Mouse (Mus musculus) forebrain, embryonic 10.5 days (tissue): Measurements from ENCODE around the gene Pcsk4. TPM values are rescaled to one million over a fixed set of nuclear protein-coding genes. Genes with fewer than 3 reads are reported as not detected.

Experiments used
- DNase-seq: peaks from one replicate; pipeline ENCODE4 v3.0.0-alpha.2; 2017; ENCODE audit warnings: low spot score; ENCODE audit errors: extremely low spot score
- H3K27ac ChIP-seq: fragments of 300-500 bp; sonication (generic); 2 replicates; pipeline ENCODE4 v1.5.1; 2016; ENCODE audit warnings: mild to moderate bottlenecking
- H3K27me3 ChIP-seq: fragments of 300-500 bp; sonication (generic); 2 replicates; pipeline ENCODE4 v1.6.1; 2016; ENCODE audit warnings: mild to moderate bottlenecking; ENCODE audit not compliant: poor library complexity, severe bottlenecking
- H3K36me3 ChIP-seq: fragments of 300-500 bp; sonication (generic); replicated peaks from 2 replicates; pipeline ENCODE4 v1.6.1; 2016; ENCODE audit warnings: mild to moderate bottlenecking, moderate library complexity
- H3K4me1 ChIP-seq: fragments of 300-500 bp; sonication (generic); 2 replicates; pipeline ENCODE4 v1.6.1; 2016
- H3K4me3 ChIP-seq: fragments of 300-500 bp; sonication (generic); 2 replicates; pipeline ENCODE4 v1.5.1; 2016; ENCODE audit warnings: mild to moderate bottlenecking, moderate library complexity
- H3K9me3 ChIP-seq: fragments of 300-500 bp; sonication (generic); 2 replicates; pipeline ENCODE4 v1.6.1; 2016; ENCODE audit warnings: mild to moderate bottlenecking, moderate library complexity
- WGBS: fragments of 180-500 bp; shearing (Covaris S2); methylation state at CpG from one replicate; pipeline ENCODE4 v1.1.7; 2016; 5-methylcytosine and 5-hydroxymethylcytosine counted together
- polyA plus RNA-seq: library from polyadenylated mRNA; unstranded; fragments of >200 nt; fragmentation: Nextera tagmentation; extraction: Ambion mirVana; gene quantifications from 2 replicates; pipeline ENCODE4 v1.2.1, GENCODE M21; 2016

The Pcsk4 gene
- 5.7 and 6.7 TPM in 2 replicates for polyA plus RNA-seq

- Histone ChIP-seq H3K27ac (peak within 1 kb of the TSS; percentile 62), H3K4me1 (peaks cover 41% of the 10 kb centered on the region), H3K36me3 (no peaks in the 10 kb centered on the region), H3K4me3 (peak within 1 kb of the TSS; percentile 56), H3K9me3 (no peaks in the 10 kb centered on the region), H3K27me3 (peaks cover 61% of the 10 kb centered on the region)
- WGBS = 3% methylated on average over 36 of the region's 36 CpGs
- peak; percentile 98 for DNase-seq
These were observed at the start of gene Pcsk4, which contains the start of gene Reep6 for GRCm38 (mm10) chr10:80329273-80330081. Gene Pcsk4 (minus strand): TSS chr10:80329498. Gene Reep6 (plus strand): TSS chr10:80329953.

- Histone ChIP-seq H3K9me3 (no peaks in the 10 kb centered on the region), H3K36me3 (peaks cover 37% of the 10 kb centered on the region), H3K27ac (no peak overlapping the region), H3K4me1 (peaks cover 4% of the 10 kb centered on the region; the same call in 1 of the 2 replicates), H3K4me3 (no peak overlapping the region), H3K27me3 (peaks cover 8% of the 10 kb centered on the region)
- WGBS = 48% methylated on average over 10 of the region's 10 CpGs
- DNase-seq = no peak
These were observed 48.4 kb upstream of the Pcsk4 start for GRCm38 (mm10) chr10:80377716-80378115.

GRCm38 (mm10) chr10:80376160-80376559, 46.9 kb upstream of the Pcsk4 start:
- H3K4me3 ChIP-seq = no peak overlapping the region
- peaks cover 21% of the 10 kb centered on the region for H3K36me3 ChIP-seq
- peaks cover 12% of the 10 kb centered on the region for H3K27me3 ChIP-seq
- no peaks in the 10 kb centered on the region for H3K9me3 ChIP-seq
- peaks cover 16% of the 10 kb centered on the region for H3K4me1 ChIP-seq
- 2% methylated on average over 7 of the region's 7 CpGs for whole genome bisulfite sequencing
- H3K27ac ChIP-seq = no peak overlapping the region
- peak; percentile 94 for DNase-seq

GRCm38 (mm10) chr10:80374063-80374462, 44.8 kb upstream of the Pcsk4 start:
- Histone ChIP-seq H3K4me3 (no peak overlapping the region), H3K27me3 (peaks cover 12% of the 10 kb centered on the region), H3K4me1 (peaks cover 15% of the 10 kb centered on the region), H3K36me3 (0 out of 2 replicates have a peak, but pooled peaks cover under 1% of the 10 kb centered on the region), H3K27ac (no peak overlapping the region), H3K9me3 (no peaks in the 10 kb centered on the region)
- DNase-seq = peak; percentile 63
- WGBS = 17% methylated on average over 6 of the region's 6 CpGs

GRCm38 (mm10) chr10:80372706-80373105, 43.4 kb upstream of the Pcsk4 start:
- 86% methylated on average over 6 of the region's 6 CpGs for WGBS
- Histone ChIP-seq H3K27ac (no peak overlapping the region), H3K4me1 (peaks cover 15% of the 10 kb centered on the region), H3K9me3 (0 out of 2 replicates have a peak, but pooled peaks cover 5% of the 10 kb centered on the region), H3K4me3 (no peak overlapping the region), H3K36me3 (no peaks in the 10 kb centered on the region), H3K27me3 (peaks cover 19% of the 10 kb centered on the region)
- DNase-seq = no peak

GRCm38 (mm10) chr10:80371983-80372382, 42.7 kb upstream of the Pcsk4 start:
- H3K4me1 ChIP-seq = peaks cover 15% of the 10 kb centered on the region
- H3K9me3 ChIP-seq = 0 out of 2 replicates have a peak, but pooled peaks cover 5% of the 10 kb centered on the region
- peaks cover 25% of the 10 kb centered on the region for H3K27me3 ChIP-seq
- peak overlapping the region; percentile 62; the same call in 1 of the 2 replicates for H3K27ac ChIP-seq
- peak overlapping the region; percentile 37 for H3K4me3 ChIP-seq
- H3K36me3 ChIP-seq = no peaks in the 10 kb centered on the region
- DNase-seq = no peak
- WGBS = 59% methylated on average over 9 of the region's 9 CpGs

- peak; percentile 65 for DNase-seq
- peak overlapping the region; percentile 62 for H3K27ac ChIP-seq
- 2% methylated on average over 12 of the region's 12 CpGs for WGBS
- peaks cover 15% of the 10 kb centered on the region for H3K4me1 ChIP-seq
- no peaks in the 10 kb centered on the region for H3K36me3 ChIP-seq
- H3K9me3 ChIP-seq = 0 out of 2 replicates have a peak, but pooled peaks cover 5% of the 10 kb centered on the region
- H3K4me3 ChIP-seq = peak overlapping the region; percentile 37
- H3K27me3 ChIP-seq = peaks cover 27% of the 10 kb centered on the region
These were observed 42.2 kb upstream of the Pcsk4 start for GRCm38 (mm10) chr10:80371411-80371966.

GRCm38 (mm10) chr10:80369995-80370747, 40.9 kb upstream of the Pcsk4 start:
- H3K4me3 ChIP-seq = no peak overlapping the region
- WGBS = 82% methylated on average over 21 of the region's 21 CpGs
- no peak for DNase-seq

GRCm38 (mm10) chr10:80368392-80368791, 39.1 kb upstream of the Pcsk4 start:
- 0 out of 2 replicates have a peak, but pooled peaks cover 5% of the 10 kb centered on the region for H3K9me3 ChIP-seq
- WGBS = 92% methylated on average over 6 of the region's 6 CpGs
- H3K27me3 ChIP-seq = peaks cover 49% of the 10 kb centered on the region
- H3K27ac ChIP-seq = no peak overlapping the region
- H3K4me3 ChIP-seq = no peak overlapping the region
- no peaks in the 10 kb centered on the region for H3K36me3 ChIP-seq
- peaks cover 24% of the 10 kb centered on the region for H3K4me1 ChIP-seq
- DNase-seq = no peak

More at GRCm38 (mm10) chr10:80369995-80370747, 40.9 kb upstream of the Pcsk4 start:
- Histone ChIP-seq H3K27ac (no peak overlapping the region), H3K9me3 (0 out of 2 replicates have a peak, but pooled peaks cover 5% of the 10 kb centered on the region), H3K4me1 (peaks cover 15% of the 10 kb centered on the region), H3K27me3 (peaks cover 33% of the 10 kb centered on the region), H3K36me3 (no peaks in the 10 kb centered on the region)

GRCm38 (mm10) chr10:80367954-80368353, 38.7 kb upstream of the Pcsk4 start:
- 74% methylated on average over 5 of the region's 5 CpGs for WGBS
- no peak for DNase-seq
- Histone ChIP-seq H3K4me1 (peaks cover 24% of the 10 kb centered on the region), H3K27ac (no peak overlapping the region), H3K36me3 (no peaks in the 10 kb centered on the region), H3K4me3 (no peak overlapping the region), H3K9me3 (0 out of 2 replicates have a peak, but pooled peaks cover 5% of the 10 kb centered on the region), H3K27me3 (peaks cover 49% of the 10 kb centered on the region)

- DNase-seq = no peak
- no peak overlapping the region for H3K4me3 ChIP-seq
- H3K27ac ChIP-seq = no peak overlapping the region
- H3K4me1 ChIP-seq = peaks cover 9% of the 10 kb centered on the region
- no peaks in the 10 kb centered on the region for H3K36me3 ChIP-seq
- 73% methylated on average over 6 of the region's 6 CpGs for WGBS
- H3K9me3 ChIP-seq = 0 out of 2 replicates have a peak, but pooled peaks cover 5% of the 10 kb centered on the region
- peaks cover 62% of the 10 kb centered on the region for H3K27me3 ChIP-seq
These were observed 36.4 kb upstream of the Pcsk4 start for GRCm38 (mm10) chr10:80365736-80366135.

GRCm38 (mm10) chr10:80363734-80364133, 34.4 kb upstream of the Pcsk4 start:
- Histone ChIP-seq H3K9me3 (0 out of 2 replicates have a peak, but pooled peaks cover 5% of the 10 kb centered on the region), H3K36me3 (no peaks in the 10 kb centered on the region), H3K27ac (no peak overlapping the region), H3K27me3 (peaks cover 83% of the 10 kb centered on the region), H3K4me1 (peaks cover 9% of the 10 kb centered on the region), H3K4me3 (0 out of 2 replicates have a peak overlapping the region, but pooled peaks have one; percentile 3)
- DNase-seq = no peak
- WGBS = 45% methylated on average over 6 of the region's 6 CpGs
